Mouse (Mus musculus): ENCODE results near the gene Tmem248.
A peak's percentile ranks its signal among the peaks of the same experiment; 100 is the strongest.

Tmem248 gene

GRCm38 (mm10) chr5:130264433-130265005, 47.6 kb downstream of the Tmem248 start:
- no peak for DNase-seq

GRCm38 (mm10) chr5:130266651-130267050, 49.8 kb downstream of the Tmem248 start:
- DNase-seq = peak; percentile 43

GRCm38 (mm10) chr5:130267316-130267715, 50.4 kb downstream of the Tmem248 start:
- DNase-seq = no peak

GRCm38 (mm10) chr5:130268976-130269375, 52.1 kb downstream of the Tmem248 start:
- peak; percentile 32 for DNase-seq

DNA sequence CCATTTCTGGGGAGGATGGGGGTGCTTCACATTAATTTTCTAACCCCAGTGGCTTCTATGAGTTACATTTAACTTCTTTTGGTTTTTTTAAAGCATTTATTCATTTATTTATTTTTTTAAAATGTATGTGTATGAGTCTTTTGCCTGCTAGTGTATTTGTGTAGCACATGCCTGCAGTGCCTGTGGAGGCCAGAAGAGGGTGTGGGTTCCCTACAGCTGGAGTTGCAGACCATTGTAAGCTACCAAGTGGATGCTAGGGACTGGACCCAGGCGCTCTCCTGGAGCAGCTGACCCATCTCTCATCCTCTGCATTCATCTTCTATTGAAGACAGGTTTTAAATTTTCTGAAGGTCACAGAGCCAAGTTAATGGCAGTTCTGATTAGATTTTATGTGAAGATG, 55.5 kb downstream of the Tmem248 start:
- DNase-seq = no peak

- DNase-seq = no peak
Measured at GRCm38 (mm10) chr5:130273046-130273445, 56.2 kb downstream of the Tmem248 start.

DNA sequence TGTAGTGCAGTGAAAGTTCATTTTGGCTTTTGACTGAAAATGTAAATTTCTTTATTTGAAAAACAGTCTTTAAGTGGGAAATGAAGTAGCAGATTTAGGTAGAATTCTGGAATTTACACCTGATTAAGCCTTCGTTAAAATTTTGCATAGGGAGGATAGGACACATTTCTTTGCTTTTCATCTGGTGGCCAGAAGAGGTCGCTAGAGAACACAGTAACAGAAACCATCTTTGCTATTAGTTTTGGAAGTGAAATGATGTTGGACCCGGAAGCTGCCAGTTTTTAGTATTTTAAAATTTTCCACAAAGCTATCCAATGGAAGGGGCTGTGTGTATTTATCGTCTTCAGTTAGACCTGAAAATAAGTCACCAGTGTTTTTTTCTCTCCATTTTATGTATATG, 58.6 kb downstream of the Tmem248 start:
- DNase-seq = no peak

DNA sequence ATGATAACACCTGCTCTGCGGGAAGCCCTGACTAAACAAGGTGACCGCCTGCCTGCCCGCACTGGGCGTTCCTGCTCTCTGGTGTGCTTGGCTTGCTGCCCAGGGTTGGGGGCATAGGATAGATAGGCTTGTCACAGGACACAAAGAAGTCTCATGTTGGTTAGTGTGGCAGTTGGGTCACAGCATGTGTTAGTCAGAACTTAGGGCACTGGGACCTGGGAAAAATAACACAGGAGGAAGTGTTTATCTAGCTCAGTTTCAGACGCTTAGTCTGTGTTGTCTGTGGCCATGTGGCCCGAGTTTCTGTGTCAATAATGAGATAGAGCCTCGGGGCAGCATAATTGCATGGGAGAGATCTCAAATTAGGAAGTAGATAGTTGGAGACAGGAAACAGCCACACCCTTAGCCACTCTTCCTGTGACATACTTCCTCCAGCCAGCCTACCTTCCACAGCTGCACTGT, 61.2 kb downstream of the Tmem248 start:
- no peak for DNase-seq

DNA sequence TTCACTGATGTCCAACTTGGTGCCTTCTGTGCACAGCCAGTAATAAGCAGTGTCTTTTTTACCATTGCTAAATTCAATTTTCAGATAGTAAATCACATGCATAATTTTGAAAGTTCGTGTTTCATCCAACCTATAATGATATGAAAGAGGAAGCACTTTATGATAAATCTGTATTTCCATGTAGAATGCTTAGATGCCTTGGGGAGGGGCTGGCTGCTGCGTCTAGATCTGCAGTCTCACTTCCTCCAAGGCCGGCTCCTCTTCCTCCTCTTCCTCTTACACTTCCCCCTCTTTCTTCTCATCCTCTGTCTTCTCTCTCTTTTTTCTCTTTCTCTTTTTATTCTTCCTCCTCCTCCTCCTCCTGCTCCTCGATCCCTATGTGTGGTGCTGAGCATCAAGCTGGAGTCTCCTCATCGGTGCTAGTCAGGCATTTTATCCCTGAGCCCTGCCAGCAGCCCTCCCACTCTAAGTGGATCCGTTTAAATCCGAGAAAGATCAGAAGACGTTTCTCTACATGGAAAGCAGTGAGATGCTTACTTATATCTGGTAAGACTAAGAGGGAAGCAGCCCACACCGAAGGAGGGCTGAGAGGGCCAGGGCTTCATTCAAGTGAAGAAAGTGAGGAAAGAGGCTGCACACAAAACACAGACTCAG, 66.3 kb downstream of the Tmem248 start:
- no peak for DNase-seq

GRCm38 (mm10) chr5:130288106-130288505, 71.2 kb downstream of the Tmem248 start:
- DNase-seq = no peak

DNA sequence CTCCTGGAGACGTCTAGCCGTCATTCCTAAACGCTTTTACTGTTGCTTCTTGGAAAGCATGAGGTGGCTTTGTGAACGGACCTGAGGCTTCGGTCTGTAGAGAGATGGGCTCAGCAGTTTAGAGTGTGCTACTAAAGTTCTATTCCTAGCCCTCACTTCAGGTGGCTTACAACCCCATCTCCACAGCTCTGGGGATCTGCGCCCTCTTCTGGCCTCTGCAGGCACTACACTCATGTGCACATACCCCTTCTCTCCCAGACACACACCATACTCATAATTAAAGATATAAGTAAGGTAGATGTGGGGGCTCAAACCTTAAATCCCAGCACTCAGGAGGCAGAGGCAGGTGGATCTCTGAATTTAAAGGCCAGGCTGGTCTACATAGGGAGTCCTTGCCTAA, 73.4 kb downstream of the Tmem248 start:
- no peak for DNase-seq

GRCm38 (mm10) chr5:130290775-130291174, 73.9 kb downstream of the Tmem248 start:
- peak; percentile 47 for DNase-seq

DNA sequence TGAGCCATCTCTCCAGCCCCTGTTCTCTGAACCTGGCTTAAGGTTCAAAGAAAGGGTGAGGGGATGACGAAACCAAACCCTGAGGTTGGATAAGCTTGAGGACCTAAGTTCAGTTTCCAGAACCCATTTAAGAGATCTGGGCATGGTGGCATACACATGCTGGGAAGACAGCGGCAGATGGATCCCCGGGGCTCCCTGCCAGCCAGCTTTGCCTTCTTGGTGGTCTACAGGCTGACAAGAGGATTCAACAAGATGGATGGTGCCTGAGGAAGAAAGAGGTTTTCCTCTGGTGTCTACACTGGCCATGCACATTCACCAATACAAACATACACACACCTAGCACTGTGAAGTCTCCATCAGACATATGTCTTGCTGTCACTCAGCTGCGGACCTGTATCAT, 76.1 kb downstream of the Tmem248 start:
- no peak for DNase-seq

Measured in cerebellum, adult 11-12 months (tissue).